Mouse (Mus musculus): ENCODE results near the gene Aldh1a1. TPM values are rescaled to one million over a fixed set of nuclear protein-coding genes. Genes with fewer than 3 reads are reported as not detected.
"Not testable (repeated sequence)": the region's sequence is repeated elsewhere in the genome, so short reads cannot be mapped to it uniquely, and the experiment has no call there.

The Aldh1a1 gene
- polyA plus RNA-seq, 1 experiment from 2014 or later, result 0.12 TPM

DNA sequence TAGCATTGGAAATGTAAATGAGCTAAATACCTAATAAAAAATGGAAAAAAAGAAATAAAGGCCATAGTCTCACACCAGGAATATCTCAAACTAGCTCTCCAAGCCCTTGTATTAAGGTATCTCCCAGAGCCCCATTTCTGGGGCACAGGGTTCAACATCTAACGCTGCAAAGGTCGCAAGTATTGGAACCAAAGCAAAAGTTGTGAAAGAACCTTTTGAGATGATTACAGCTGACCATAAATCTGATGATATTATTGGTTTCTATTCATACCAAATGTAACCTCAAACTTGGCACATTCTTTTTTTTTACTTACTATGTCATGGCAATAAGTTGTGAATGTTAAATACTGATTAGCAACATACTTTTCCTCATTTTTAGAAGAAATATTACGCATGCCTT, 24.0 kb downstream of the Aldh1a1 start:
- Histone ChIP-seq H3K4me1 (replicated peaks) (no peaks in the 10 kb centered on the region), H3K27ac (no peak overlapping the region), H3K27me3 (ENCODE audit: insufficient read depth, poor library complexity, severe bottlenecking) (no peaks in the 10 kb centered on the region), H3K4me3 (no peak overlapping the region), H3K9me3 (no peaks in the 10 kb centered on the region), H3K36me3 (no peaks in the 10 kb centered on the region)
- no peak for DNase-seq (ENCODE audit: low spot score)
- 89% methylated on average over 3 of the region's 3 CpGs for WGBS

DNA sequence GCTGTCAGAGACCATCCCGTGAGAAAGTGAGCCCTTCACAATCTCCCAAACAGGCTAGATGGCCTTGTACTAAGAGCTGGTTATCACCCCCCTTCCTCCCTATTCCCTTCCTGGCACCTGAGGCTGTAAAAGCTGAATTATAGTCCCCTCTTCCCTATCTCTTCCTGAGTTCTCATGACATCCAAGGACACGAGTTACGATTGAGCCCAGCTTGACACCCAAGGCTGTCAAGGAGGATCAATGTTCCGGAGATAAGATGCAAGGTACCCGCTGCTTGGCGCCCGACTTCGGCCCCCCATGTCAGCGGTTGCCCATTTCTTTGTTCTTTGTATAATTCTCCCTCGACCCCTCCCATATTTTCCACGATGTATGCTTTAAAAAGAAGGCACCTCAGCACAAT, 36.6 kb downstream of the Aldh1a1 start:
- H3K9me3 ChIP-seq; DNase-seq (ENCODE audit: low spot score); H3K4me3 ChIP-seq; H3K4me1 ChIP-seq (replicated peaks); H3K36me3 ChIP-seq; H3K27ac ChIP-seq; H3K27me3 ChIP-seq (ENCODE audit: insufficient read depth, poor library complexity, severe bottlenecking): not testable (repeated sequence)
- 90% methylated on average over 11 of the region's 11 CpGs for WGBS

DNA sequence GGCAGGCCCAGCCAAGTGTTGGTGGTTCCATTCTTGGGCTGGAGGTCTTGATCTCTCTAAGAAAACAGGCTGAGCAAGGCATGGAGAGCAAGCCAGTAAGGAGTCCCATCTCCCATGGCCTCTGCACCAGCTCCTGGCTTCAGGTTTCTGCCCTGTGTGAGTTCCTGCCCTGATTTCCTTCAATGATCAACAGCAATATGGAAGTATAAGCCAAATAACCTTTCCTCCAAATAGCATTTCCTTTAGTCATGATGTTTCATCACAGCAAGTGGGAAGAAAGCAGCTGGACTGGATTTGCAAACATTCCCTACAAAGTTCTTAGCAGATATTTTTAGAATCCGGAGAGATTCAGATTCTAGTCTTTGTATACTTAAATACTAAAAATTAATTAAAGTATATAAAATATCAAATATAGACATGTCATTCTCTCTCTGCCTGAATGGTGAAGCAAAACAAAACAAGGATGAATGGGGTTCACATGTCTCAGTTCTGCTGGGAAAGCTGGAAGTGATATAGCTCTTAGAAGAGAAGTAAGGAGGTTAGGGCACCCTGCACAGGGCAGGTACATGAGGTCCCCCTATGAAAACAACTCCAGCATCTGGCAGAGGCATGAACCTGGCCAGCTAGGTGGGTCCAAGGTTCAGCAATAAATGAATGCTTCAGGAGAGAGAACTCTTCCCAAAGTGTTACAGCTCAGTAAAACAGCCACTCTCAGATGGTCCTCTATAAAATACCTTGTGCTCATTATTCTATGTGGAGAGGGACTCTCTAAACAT, 37.6 kb downstream of the Aldh1a1 start:
- no peak for DNase-seq (ENCODE audit: low spot score)
- H3K27ac ChIP-seq, result no peak overlapping the region
- no peaks in the 10 kb centered on the region for H3K9me3 ChIP-seq
- no peaks in the 10 kb centered on the region for H3K27me3 ChIP-seq (ENCODE audit: insufficient read depth, poor library complexity, severe bottlenecking)
- H3K4me1 ChIP-seq (replicated peaks), result no peaks in the 10 kb centered on the region
- no peaks in the 10 kb centered on the region for H3K36me3 ChIP-seq
- H3K4me3 ChIP-seq, result no peak overlapping the region
- WGBS, result 86% methylated on average over 1 of the region's 1 CpGs

- no peak overlapping the region for H3K4me3 ChIP-seq
- WGBS, result 87% methylated on average over 7 of the region's 7 CpGs
- no peak overlapping the region for H3K27ac ChIP-seq
- no peaks in the 10 kb centered on the region for H3K36me3 ChIP-seq
- H3K9me3 ChIP-seq, result no peaks in the 10 kb centered on the region
- H3K27me3 ChIP-seq (ENCODE audit: insufficient read depth, poor library complexity, severe bottlenecking), result no peaks in the 10 kb centered on the region
- H3K4me1 ChIP-seq (replicated peaks), result no peaks in the 10 kb centered on the region
- DNase-seq (ENCODE audit: low spot score), result no peak
Observed at GRCm38 (mm10) chr19:20536538-20536937, 44.0 kb downstream of the Aldh1a1 start.

DNA sequence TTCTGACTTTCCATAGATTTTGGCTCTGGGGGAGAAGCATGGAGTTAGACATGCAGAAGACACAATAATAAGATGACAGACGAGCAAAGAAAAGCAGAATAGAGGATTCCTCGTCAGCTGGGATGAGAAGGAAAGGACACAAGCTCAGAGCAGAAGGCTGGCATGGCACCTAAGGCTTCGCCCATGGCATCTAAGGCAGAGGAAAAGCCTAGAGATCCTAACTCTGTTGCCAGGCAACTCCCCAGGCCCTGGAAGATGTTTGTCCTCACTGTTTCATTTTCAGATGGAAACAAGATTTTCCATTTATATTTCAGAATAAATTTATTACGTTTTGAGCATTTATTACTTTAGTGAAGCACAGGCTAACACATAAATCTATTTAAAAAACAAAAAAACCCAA, 48.5 kb downstream of the Aldh1a1 start:
- 71% methylated on average over 4 of the region's 4 CpGs for WGBS
- DNase-seq (ENCODE audit: low spot score), result no peak
- Histone ChIP-seq H3K4me1 (replicated peaks) (no peaks in the 10 kb centered on the region), H3K36me3 (no peaks in the 10 kb centered on the region), H3K27ac (no peak overlapping the region), H3K27me3 (ENCODE audit: insufficient read depth, poor library complexity, severe bottlenecking) (no peaks in the 10 kb centered on the region), H3K4me3 (no peak overlapping the region), H3K9me3 (no peaks in the 10 kb centered on the region)

DNA sequence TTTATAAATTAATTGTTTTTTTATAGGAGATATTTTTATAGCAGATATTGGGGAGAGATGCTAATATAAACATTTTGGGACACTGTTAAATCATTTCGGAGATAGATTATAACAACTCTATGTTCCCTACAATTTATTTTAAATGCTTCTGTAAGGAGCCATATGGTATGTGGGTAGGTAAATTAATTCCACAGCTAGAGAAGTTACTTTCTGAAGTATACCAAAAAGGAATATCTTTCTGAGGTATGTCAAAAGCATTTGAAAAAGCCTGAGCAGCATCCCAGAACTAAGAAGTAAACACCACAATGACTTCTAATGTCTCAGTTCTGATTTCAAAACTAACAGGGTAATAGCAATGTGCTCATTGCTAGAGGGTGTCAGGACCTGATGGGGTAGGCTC, 49.4 kb downstream of the Aldh1a1 start:
- H3K9me3 ChIP-seq, result no peaks in the 10 kb centered on the region
- WGBS, result 85% methylated on average over 1 of the region's 1 CpGs

DNA sequence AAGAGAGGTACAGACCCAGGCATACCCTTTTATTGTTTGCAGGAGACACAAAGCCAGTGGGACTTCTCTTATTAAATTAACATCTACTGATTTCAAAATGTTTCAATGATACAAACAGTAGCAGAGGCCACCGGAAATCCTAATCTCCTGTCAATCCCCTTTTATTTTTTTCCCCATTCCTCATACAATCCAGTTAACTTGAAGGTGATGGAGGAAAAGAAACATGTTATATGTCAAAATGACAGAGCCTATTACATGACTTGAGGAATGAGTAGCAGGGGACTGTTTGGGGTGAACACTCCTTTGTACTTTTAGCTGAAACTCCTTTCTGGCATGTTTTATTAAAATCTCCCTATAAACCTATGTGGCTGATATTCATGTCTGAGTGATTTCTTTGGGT, 51.3 kb downstream of the Aldh1a1 start:
- WGBS, result 67% methylated on average over 1 of the region's 1 CpGs
- no peak for DNase-seq (ENCODE audit: low spot score)
- H3K4me3 ChIP-seq, result no peak overlapping the region
- H3K36me3 ChIP-seq, result no peaks in the 10 kb centered on the region
- no peaks in the 10 kb centered on the region for H3K4me1 ChIP-seq (replicated peaks)
- H3K27ac ChIP-seq, result no peak overlapping the region
- no peaks in the 10 kb centered on the region for H3K9me3 ChIP-seq
- no peaks in the 10 kb centered on the region for H3K27me3 ChIP-seq (ENCODE audit: insufficient read depth, poor library complexity, severe bottlenecking)

More for the DNA sequence above, 49.4 kb downstream of the Aldh1a1 start:
- Histone ChIP-seq H3K4me3 (no peak overlapping the region), H3K36me3 (no peaks in the 10 kb centered on the region), H3K27me3 (ENCODE audit: insufficient read depth, poor library complexity, severe bottlenecking) (no peaks in the 10 kb centered on the region), H3K27ac (no peak overlapping the region), H3K4me1 (replicated peaks) (no peaks in the 10 kb centered on the region)
- DNase-seq (ENCODE audit: low spot score), result no peak

- WGBS, result 91% methylated on average over 1 of the region's 1 CpGs
- no peaks in the 10 kb centered on the region for H3K9me3 ChIP-seq
- H3K36me3 ChIP-seq, result no peaks in the 10 kb centered on the region
- H3K27me3 ChIP-seq (ENCODE audit: insufficient read depth, poor library complexity, severe bottlenecking), result no peaks in the 10 kb centered on the region
- no peak for DNase-seq (ENCODE audit: low spot score)
- no peak overlapping the region for H3K4me3 ChIP-seq
- H3K4me1 ChIP-seq (replicated peaks), result no peaks in the 10 kb centered on the region
- H3K27ac ChIP-seq, result no peak overlapping the region
Observed at GRCm38 (mm10) chr19:20544941-20545340, 52.4 kb downstream of the Aldh1a1 start.

DNA sequence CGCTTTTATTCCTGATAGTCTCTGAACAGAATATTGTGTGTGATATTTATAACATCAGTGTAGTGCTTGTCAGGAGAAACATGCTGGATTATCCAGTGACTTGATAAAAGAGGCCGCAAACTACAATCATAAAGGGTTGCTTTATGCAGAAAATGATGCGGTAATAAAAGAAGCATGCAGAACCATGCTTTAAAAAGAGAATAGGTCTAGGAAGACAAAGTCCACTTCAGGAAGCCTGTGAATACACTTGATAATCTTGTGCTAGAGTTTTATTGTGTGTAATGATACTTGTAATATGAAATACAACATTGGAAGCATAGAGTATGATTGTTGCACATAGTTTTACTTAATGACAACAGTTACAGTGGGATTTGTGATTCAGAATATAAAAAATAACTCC, 54.5 kb downstream of the Aldh1a1 start:
- 93% methylated on average over 3 of the region's 3 CpGs for WGBS
- Histone ChIP-seq H3K27me3 (ENCODE audit: insufficient read depth, poor library complexity, severe bottlenecking) (no peaks in the 10 kb centered on the region), H3K9me3 (no peaks in the 10 kb centered on the region), H3K4me3 (no peak overlapping the region), H3K27ac (no peak overlapping the region), H3K36me3 (no peaks in the 10 kb centered on the region), H3K4me1 (replicated peaks) (no peaks in the 10 kb centered on the region)
- DNase-seq (ENCODE audit: low spot score), result no peak

GRCm38 (mm10) chr19:20549409-20549808, 56.9 kb downstream of the Aldh1a1 start:
- Histone ChIP-seq H3K36me3 (no peaks in the 10 kb centered on the region), H3K4me3 (no peak overlapping the region), H3K27ac (no peak overlapping the region), H3K4me1 (replicated peaks) (no peaks in the 10 kb centered on the region), H3K9me3 (no peaks in the 10 kb centered on the region), H3K27me3 (ENCODE audit: insufficient read depth, poor library complexity, severe bottlenecking) (no peaks in the 10 kb centered on the region)
- DNase-seq (ENCODE audit: low spot score), result no peak
- WGBS, result 90% methylated on average over 1 of the region's 1 CpGs

DNA sequence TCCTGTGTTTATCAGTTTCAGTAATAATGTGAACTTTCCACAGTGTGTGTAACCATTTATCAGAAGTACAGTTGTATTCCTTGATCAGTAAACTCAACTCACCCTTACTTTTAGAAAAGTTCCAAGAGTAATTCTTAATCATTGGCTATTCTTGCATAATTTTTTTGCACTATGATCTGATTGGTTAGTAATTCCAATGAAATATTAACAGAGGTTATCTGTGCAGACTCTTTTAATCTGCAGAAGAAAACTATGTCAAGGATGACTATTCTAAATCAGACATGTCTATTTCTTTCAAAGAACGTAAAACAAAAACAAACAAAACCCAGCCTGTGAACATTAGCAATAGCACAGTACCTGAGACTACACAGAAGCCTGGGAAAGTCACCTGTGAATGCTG, 62.9 kb downstream of the Aldh1a1 start:
- no peaks in the 10 kb centered on the region for H3K4me1 ChIP-seq (replicated peaks)
- no peak for DNase-seq (ENCODE audit: low spot score)
- 74% methylated on average over 1 of the region's 1 CpGs for WGBS
- no peak overlapping the region for H3K4me3 ChIP-seq
- H3K9me3 ChIP-seq, result no peaks in the 10 kb centered on the region
- no peaks in the 10 kb centered on the region for H3K27me3 ChIP-seq (ENCODE audit: insufficient read depth, poor library complexity, severe bottlenecking)
- no peaks in the 10 kb centered on the region for H3K36me3 ChIP-seq
- no peak overlapping the region for H3K27ac ChIP-seq

GRCm38 (mm10) chr19:20557211-20557610, 64.7 kb downstream of the Aldh1a1 start:
- no peaks in the 10 kb centered on the region for H3K4me1 ChIP-seq (replicated peaks)
- no peak overlapping the region for H3K27ac ChIP-seq
- no peak for DNase-seq (ENCODE audit: low spot score)
- H3K9me3 ChIP-seq, result no peaks in the 10 kb centered on the region
- H3K4me3 ChIP-seq, result no peak overlapping the region
- H3K27me3 ChIP-seq (ENCODE audit: insufficient read depth, poor library complexity, severe bottlenecking), result no peaks in the 10 kb centered on the region
- H3K36me3 ChIP-seq, result no peaks in the 10 kb centered on the region
- 89% methylated on average over 4 of the region's 4 CpGs for WGBS

- no peaks in the 10 kb centered on the region for H3K4me1 ChIP-seq (replicated peaks)
- 92% methylated on average over 3 of the region's 3 CpGs for WGBS
- no peak overlapping the region for H3K27ac ChIP-seq
- no peaks in the 10 kb centered on the region for H3K27me3 ChIP-seq (ENCODE audit: insufficient read depth, poor library complexity, severe bottlenecking)
- H3K4me3 ChIP-seq, result no peak overlapping the region
- no peak for DNase-seq (ENCODE audit: low spot score)
- no peaks in the 10 kb centered on the region for H3K9me3 ChIP-seq
- no peaks in the 10 kb centered on the region for H3K36me3 ChIP-seq
Observed at GRCm38 (mm10) chr19:20558069-20558468, 65.6 kb downstream of the Aldh1a1 start.

DNA sequence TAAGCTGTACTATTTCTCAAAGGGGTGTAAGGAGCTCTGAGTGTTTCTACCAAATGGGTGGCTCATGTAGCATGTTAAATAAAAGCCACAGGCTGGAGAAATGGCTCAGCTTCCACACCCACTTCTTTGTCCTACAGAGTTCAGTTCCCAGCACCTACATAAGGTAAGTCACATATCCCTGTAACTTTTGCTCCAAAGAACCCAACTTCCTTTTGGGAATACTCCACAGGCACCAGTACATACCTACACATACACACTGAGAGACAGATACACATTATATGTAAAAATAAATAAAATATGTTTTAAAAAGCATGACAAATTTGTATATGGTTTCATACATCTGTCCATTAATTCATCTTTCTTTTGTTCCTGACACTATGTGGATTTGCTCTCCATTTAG, 66.0 kb downstream of the Aldh1a1 start:
- H3K36me3 ChIP-seq, result no peaks in the 10 kb centered on the region
- no peaks in the 10 kb centered on the region for H3K4me1 ChIP-seq (replicated peaks)
- H3K27me3 ChIP-seq (ENCODE audit: insufficient read depth, poor library complexity, severe bottlenecking), result no peaks in the 10 kb centered on the region
- no peaks in the 10 kb centered on the region for H3K9me3 ChIP-seq
- H3K4me3 ChIP-seq, result no peak overlapping the region
- no peak overlapping the region for H3K27ac ChIP-seq
- no peak for DNase-seq (ENCODE audit: low spot score)
